Mouse (Mus musculus) T-helper 2 cell (primary cell): ENCODE results near the gene Ifi214.
"Not testable (repeated sequence)": the region's sequence is repeated elsewhere in the genome, so short reads cannot be mapped to it uniquely, and the experiment has no call there.

Source experiments
- in situ Hi-C: fragments of 300-600 bp; cut with MboI, MseI; formaldehyde crosslinking; loops from one replicate; pipeline ENCODE4 v1.15.1; 2025; ENCODE audit warnings: high pct_unique_total_duplicates

Gene Ifi214

DNA sequence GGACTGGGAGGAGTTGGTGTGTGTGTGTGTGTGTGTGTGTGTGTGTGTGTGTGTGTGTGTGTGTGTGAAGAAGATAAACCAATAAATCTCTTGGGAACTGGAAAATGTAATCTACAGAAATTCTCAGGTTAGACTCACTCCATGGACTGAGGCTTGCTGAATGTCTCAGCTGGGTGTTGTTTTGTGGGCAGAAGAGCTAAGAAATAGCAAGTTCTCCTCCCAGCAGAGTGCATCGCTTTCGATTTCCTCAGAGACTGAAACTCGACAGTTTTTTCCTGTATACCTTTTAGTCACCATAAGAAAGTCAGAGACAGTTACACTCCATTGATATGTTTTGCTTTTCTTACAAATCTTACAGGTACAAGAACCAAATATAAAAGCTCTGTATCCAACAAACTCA lies at the start of gene Ifi214:
Gene Ifi214 (minus strand): TSS at position 167 of the 400 bp plus-strand sequence.
- in situ Hi-C loops: not testable (repeated sequence)

DNA sequence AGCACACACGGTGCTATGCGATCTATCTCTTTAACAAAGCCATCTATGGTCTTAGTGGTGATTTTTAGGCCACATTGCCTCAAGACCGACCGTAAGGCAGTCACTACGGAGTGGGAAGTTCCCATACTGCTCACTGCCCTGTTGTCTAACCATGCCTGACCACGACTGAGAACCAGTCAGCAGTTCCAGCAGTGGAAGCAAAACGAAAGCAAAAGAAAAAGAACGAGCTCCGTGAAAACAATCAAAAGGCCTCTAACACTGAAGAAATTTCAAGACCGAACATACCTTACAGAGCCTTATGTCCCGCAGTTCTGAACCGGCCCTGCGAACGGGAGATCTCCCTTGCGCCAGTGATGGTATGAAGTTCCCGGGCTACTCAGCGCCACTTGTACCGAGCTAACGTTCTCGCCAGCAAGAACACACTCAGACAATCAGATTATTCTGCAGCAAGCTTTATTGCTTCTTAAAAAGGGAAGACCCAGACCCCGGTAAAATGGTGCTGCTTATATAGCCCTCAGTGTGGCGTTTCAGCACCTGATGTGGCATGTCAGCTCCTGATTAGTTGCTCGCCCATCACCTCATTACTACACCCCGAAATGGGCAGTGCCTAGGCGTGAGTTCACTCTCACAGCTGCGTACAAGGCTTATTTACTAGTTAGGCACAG lies 44.3 kb upstream of the Ifi214 start:
- in situ Hi-C loops: no loop called here

DNA sequence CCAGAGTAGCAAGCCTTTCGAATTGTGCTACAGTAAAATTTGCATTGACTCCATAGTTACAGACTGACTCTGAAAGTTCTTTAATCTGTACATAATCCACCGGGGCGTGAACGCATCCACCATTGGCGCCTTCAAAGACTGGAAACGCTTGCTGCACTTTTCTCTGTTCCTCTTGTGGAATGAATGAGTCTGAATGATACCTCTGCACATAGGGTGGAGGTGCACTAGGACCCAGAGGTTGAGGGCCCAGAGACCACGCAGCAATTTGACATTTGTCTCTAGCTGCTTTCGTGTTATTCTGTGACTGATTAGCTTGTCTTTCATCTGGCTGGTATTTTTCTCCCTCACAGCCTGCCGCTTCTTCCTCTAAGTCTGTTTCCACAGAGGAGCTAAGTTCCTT lies 43.3 kb upstream of the Ifi214 start:
- in situ Hi-C loops: no loop called here

DNA sequence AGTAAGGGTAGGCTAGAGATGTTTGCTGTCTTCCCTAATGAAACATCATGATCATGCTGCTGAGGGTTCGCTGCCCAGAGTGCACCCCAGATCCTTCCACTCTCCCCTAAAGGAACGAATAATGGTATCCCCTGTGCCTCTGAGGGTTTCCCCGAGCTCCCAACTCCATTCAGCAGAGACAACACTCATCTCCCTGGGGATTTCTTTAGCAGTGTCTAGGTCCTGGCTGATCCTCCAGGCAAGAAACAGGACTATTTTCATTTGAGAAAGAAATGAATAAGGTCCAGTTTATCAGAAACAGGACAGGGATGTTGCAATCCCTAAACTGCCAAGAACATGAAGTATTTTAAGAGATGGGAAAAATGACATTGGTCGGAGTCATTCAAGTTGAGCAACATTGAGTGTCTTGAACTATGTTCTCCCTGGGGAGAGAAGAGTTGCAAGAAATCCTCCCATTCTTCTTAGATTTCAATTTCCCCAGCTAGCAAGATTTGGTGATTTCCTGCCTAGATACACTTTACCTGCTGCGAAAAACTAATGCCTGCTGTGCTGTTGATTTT lies 14.8 kb upstream of the Ifi214 start:
- in situ Hi-C loops: not testable (repeated sequence)

DNA sequence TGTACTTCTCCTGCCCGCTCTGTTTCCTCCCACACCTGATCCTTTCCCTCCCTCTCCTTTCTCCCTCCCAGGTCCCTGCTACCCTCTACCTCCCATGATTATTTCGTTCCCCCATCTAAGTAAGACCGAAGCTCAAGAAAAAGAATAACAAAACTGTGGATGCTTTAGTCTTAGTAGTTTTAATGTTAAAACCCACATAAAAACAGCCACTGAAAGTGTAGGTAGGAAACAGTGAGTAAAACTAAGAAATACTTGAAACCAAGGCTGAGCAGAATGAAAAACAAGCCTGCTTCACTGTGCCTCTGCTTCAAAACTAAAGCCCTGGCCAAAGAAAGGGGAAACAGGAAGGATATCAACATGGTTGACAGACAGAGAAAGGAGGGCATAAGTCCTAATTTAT lies 13.0 kb upstream of the Ifi214 start:
- in situ Hi-C loops: not testable (repeated sequence)

DNA sequence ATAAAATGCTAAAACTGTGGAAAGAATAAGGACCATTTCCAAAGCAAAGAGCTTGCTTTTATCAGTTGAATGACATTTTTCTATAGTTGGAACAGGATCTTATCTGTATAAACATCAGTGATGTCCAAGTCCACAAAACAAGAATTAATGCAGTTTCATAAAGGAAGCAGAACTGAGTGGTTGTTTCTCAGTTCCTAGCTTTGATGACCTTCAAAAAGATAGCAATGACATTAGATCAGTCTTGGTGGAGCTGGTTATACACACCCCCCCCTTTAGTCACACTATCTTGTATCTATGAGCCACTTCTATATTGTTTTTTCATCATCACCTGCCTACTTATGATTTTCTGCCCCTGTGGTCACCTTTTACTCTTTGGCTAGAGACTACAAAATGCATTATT lies 14.3 kb downstream of the Ifi214 start:
- in situ Hi-C loops: no loop called here

DNA sequence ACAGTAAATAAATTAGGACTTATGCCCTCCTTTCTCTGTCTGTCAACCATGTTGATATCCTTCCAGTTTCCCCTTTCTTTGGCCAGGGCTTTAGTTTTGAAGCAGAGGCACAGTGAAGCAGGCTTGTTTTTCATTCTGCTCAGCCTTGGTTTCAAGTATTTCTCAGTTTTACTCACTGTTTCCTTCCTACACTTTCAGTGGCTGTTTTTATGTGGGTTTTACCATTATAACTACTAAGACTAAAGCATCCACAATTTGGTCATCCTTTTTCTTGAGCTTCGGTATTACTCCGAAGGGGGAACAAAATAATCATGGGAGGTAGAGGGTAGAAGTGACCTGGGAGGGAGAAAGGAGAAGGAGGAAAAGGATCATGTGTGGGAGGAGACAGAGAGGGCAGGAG lies 25.2 kb downstream of the Ifi214 start:
- in situ Hi-C loops: not testable (repeated sequence)

DNA sequence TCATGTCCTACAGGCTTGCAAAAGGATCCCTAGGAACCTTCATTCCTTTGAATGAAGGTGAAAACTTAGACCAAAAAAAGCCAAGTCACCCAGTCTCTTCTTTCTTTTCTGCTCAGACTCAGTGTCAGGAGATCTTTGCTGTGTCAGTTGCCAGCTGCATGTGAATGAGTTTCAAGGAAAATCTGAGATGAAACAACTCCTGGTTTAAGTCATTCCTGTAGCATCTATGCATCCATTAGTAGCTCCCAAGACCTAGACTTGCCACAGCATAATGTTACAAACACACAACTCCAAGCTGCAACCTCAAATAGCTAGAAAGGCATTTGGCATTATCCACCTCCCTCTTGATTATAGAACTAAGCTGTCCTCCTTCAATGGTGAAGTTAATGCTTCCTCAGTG lies 44.3 kb downstream of the Ifi214 start:
- in situ Hi-C loops: not testable (repeated sequence)

DNA sequence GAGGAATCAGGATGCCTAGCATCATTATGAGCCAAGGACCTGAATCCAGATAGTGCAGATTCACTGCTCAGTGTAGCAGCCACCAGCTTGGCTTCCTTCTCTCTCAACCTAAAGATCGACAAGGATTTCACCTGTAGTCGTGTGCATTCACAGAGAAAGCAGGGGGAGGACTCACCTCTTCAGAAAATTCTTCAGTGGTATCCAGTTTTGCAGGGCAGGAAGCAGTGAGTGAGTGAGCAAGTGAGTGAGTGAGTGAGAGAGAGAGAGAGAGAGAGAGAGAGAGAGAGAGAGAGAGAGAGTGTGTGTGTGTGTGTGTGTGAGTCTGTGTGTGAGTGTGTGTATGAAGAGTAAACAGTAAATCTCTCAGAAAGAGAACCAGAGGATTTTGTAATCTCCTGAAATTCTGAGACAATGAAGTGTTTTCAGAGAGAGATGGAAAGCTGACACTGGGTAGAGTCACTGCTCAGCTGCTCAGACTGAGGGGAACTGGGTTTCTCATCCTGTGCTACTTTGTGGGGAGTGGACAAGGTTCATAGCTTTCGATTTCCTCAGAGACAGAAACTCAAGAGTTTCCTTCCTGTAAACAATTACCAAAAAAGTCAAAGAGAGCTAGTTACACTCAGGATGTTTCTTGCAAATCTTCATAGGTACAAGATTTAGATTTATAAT lies 44.8 kb downstream of the Ifi214 start, which contains the start of gene Ifi206:
Gene Ifi206 (minus strand): TSS at position 230 of the 669 bp plus-strand sequence.
- in situ Hi-C loops: not testable (repeated sequence)

DNA sequence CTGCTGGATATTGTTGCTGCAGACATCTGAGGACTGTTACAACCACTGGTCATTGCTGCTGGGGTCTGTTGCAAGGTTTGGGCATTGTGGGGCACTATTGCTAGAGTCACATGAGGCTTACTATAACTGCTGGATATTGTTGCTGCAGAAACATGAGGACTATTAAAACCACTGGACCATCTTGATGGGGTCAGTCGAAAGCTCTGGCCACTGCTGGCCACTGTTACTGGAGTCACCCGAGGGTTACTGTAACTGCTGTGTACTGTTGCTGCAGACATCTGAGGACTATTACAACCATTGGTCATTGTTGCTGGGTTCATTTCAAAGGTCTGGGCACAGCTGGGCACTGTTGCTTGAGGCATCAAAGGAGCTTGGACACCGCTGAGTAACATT lies 54.6 kb downstream of the Ifi214 start:
- in situ Hi-C loops: not testable (repeated sequence)

DNA sequence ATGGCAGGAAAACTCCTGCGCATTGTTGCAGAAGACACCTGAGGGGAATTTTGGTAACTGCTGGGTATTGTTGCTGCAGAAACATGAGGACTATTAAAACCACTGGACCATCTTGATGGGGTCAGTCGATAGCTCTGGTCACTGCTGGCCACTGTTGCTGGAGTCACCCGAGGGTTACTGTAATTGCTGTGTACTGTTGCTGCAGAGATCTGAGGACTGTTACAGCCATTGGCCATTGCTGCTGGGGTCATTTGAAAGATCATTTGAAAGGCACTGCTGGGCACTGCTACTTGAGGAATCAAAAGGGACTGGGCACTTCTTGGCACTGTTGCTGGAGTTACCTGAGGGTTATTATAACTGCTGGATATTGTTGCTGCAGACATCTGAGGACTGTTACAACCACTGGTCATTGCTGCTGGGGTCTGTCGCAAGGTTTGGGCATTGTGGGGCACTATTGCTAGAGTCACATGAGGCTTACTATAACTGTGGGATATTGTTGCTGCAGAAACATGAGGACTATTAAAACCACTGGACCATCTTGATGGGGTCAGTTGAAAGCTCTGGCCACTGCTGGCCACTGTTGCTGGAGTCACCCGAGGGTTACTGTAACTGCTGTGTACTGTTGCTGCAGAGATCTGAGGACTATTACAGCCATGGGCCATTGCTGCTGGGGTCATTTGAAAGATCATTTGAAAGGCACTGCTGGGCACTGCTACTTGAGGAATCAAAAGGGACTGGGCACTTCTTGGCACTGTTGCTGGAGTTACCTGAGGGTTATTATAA lies 55.2 kb downstream of the Ifi214 start:
- in situ Hi-C loops: not testable (repeated sequence)
